Mouse (Mus musculus) kidney, adult 2 months (tissue): ENCODE measurements around the gene Cmc1. TPM values are rescaled to one million over a fixed set of nuclear protein-coding genes. Genes with fewer than 3 reads are reported as not detected.
A peak's percentile ranks its signal among the peaks of the same experiment; 100 is the strongest.

Experiments
- DNase-seq: peaks from one replicate; pipeline ENCODE4 v3.0.0; 2021
- H3K27ac ChIP-seq: fragments of 200-500 bp; 2 replicates; pipeline ENCODE4 v1.5.1; 2012; ENCODE audit warnings: low read depth, low read length, control low read depth, inconsistent platforms; ENCODE audit not compliant: insufficient read depth
- H3K27me3 ChIP-seq: fragments of 200-500 bp; replicated peaks from 2 replicates; pipeline ENCODE4 v1.6.1; 2012; ENCODE audit warnings: mild to moderate bottlenecking, moderate library complexity, low read length, inconsistent platforms; ENCODE audit not compliant: control insufficient read depth, insufficient read depth
- H3K36me3 ChIP-seq: fragments of 200-500 bp; 2 replicates; pipeline ENCODE4 v1.6.1; 2012; ENCODE audit warnings: mild to moderate bottlenecking, moderate library complexity, low read length, inconsistent platforms; ENCODE audit not compliant: control insufficient read depth, insufficient read depth
- H3K4me1 ChIP-seq: fragments of 200-500 bp; 2 replicates; pipeline ENCODE4 v1.6.1; 2011; ENCODE audit warnings: low read length; ENCODE audit not compliant: control insufficient read depth, insufficient read depth
- H3K4me3 ChIP-seq: fragments of 200-500 bp; 2 replicates; pipeline ENCODE4 v1.5.1; 2011; ENCODE audit warnings: mild to moderate bottlenecking, low read depth, low read length, control low read depth; ENCODE audit not compliant: insufficient read depth
- CTCF ChIP-seq: fragments of 200-500 bp; conservative IDR thresholded peaks from 2 replicates; pipeline ENCODE4 v1.5.1; 2011; ENCODE audit warnings: low read depth, mild to moderate bottlenecking, control low read depth, low read length, moderate library complexity, mixed read lengths; ENCODE audit not compliant: insufficient read depth, insufficient read length
- POLR2A ChIP-seq: fragments of 200-500 bp; IDR thresholded peaks from one replicate; pipeline ENCODE4 v1.6.1; 2011; ENCODE audit warnings: low read depth, low read length, control low read depth
- WGBS: fragments of 180-500 bp; shearing (Covaris S2); methylation state at CpG from one replicate; pipeline ENCODE4 v1.1.7; 2018; 5-methylcytosine and 5-hydroxymethylcytosine counted together
- polyA plus RNA-seq: library from polyadenylated mRNA; depleted of rRNA; stranded (reverse); fragments of >200 nt; gene quantifications from 2 replicates; pipeline ENCODE4 v1.2.3, GENCODE M21; 2012

Cmc1 gene
- polyA plus RNA-seq, 1 experiment = 7.1 TPM

GRCm38 (mm10) chr9:118186776-118187175 lies 36.8 kb upstream of the Cmc1 start:
- no peak for TF ChIP-seq POLR2A
- no peak for TF ChIP-seq CTCF
- Histone ChIP-seq H3K36me3 (no peaks in the 10 kb centered on the region), H3K27ac (no peak overlapping the region), H3K27me3 (no peaks in the 10 kb centered on the region), H3K4me1 (no peaks in the 10 kb centered on the region), H3K4me3 (no peak overlapping the region)
- no peak for DNase-seq
- whole genome bisulfite sequencing = 85% methylated on average over 10 of the region's 10 CpGs

GRCm38 (mm10) chr9:118179136-118180025 lies 29.4 kb upstream of the Cmc1 start:
- TF ChIP-seq CTCF = no peak
- no peak for TF ChIP-seq POLR2A
- Histone ChIP-seq H3K27ac (no peak overlapping the region), H3K4me3 (no peak overlapping the region), H3K36me3 (no peaks in the 10 kb centered on the region), H3K4me1 (no peaks in the 10 kb centered on the region), H3K27me3 (no peaks in the 10 kb centered on the region)
- WGBS = 86% methylated on average over 18 of the region's 18 CpGs
- no peak for DNase-seq

- no peak overlapping the region for H3K27ac ChIP-seq
- no peaks in the 10 kb centered on the region for H3K27me3 ChIP-seq
- no peak for DNase-seq
- TF ChIP-seq CTCF (no peak), POLR2A (no peak)
- no peak overlapping the region for H3K4me3 ChIP-seq
- no peaks in the 10 kb centered on the region for H3K36me3 ChIP-seq
- no peaks in the 10 kb centered on the region for H3K4me1 ChIP-seq
- WGBS = 91% methylated on average over 3 of the region's 3 CpGs
Observed at GRCm38 (mm10) chr9:118176687-118177086, 26.7 kb upstream of the Cmc1 start.

GRCm38 (mm10) chr9:118175411-118175810 lies 25.4 kb upstream of the Cmc1 start:
- no peaks in the 10 kb centered on the region for H3K4me1 ChIP-seq
- H3K4me3 ChIP-seq = no peak overlapping the region
- WGBS = 93% methylated on average over 4 of the region's 4 CpGs
- DNase-seq = no peak
- no peaks in the 10 kb centered on the region for H3K36me3 ChIP-seq
- no peaks in the 10 kb centered on the region for H3K27me3 ChIP-seq
- TF ChIP-seq CTCF = no peak
- no peak for TF ChIP-seq POLR2A
- no peak overlapping the region for H3K27ac ChIP-seq

GRCm38 (mm10) chr9:118173086-118173485 lies 23.1 kb upstream of the Cmc1 start:
- DNase-seq = no peak
- 83% methylated on average over 4 of the region's 4 CpGs for WGBS
- Histone ChIP-seq H3K4me3 (no peak overlapping the region), H3K36me3 (no peaks in the 10 kb centered on the region), H3K27me3 (no peaks in the 10 kb centered on the region), H3K4me1 (no peaks in the 10 kb centered on the region), H3K27ac (no peak overlapping the region)
- TF ChIP-seq POLR2A = no peak
- TF ChIP-seq CTCF = no peak

- Histone ChIP-seq H3K27ac (no peak overlapping the region), H3K4me3 (no peak overlapping the region), H3K27me3 (no peaks in the 10 kb centered on the region; the same call in 1 of the 2 replicates), H3K4me1 (no peaks in the 10 kb centered on the region), H3K36me3 (no peaks in the 10 kb centered on the region)
- TF ChIP-seq CTCF (peak; percentile 64), POLR2A (no peak)
- peak; percentile 26 for DNase-seq
- 50% methylated on average over 5 of the region's 5 CpGs for WGBS
Observed at GRCm38 (mm10) chr9:118168544-118168943, 18.6 kb upstream of the Cmc1 start.

- no peaks in the 10 kb centered on the region for H3K4me1 ChIP-seq
- no peak for DNase-seq
- H3K27me3 ChIP-seq = no peaks in the 10 kb centered on the region; the same call in 1 of the 2 replicates
- no peak overlapping the region for H3K27ac ChIP-seq
- TF ChIP-seq CTCF = no peak
- no peak for TF ChIP-seq POLR2A
- H3K4me3 ChIP-seq = no peak overlapping the region
- 85% methylated on average over 6 of the region's 6 CpGs for WGBS
- H3K36me3 ChIP-seq = no peaks in the 10 kb centered on the region
Observed at GRCm38 (mm10) chr9:118167606-118168005, 17.6 kb upstream of the Cmc1 start.

- no peaks in the 10 kb centered on the region for H3K36me3 ChIP-seq
- H3K4me3 ChIP-seq = no peak overlapping the region
- WGBS = 73% methylated on average over 6 of the region's 6 CpGs
- no peaks in the 10 kb centered on the region for H3K4me1 ChIP-seq
- TF ChIP-seq CTCF (no peak), POLR2A (no peak)
- peak; percentile 43 for DNase-seq
- no peaks in the 10 kb centered on the region; the same call in 1 of the 2 replicates for H3K27me3 ChIP-seq
- no peak overlapping the region for H3K27ac ChIP-seq
Observed at GRCm38 (mm10) chr9:118161536-118161935, 11.6 kb upstream of the Cmc1 start.
